Mouse (Mus musculus): ENCODE measurements around the gene Nrap.

DNA sequence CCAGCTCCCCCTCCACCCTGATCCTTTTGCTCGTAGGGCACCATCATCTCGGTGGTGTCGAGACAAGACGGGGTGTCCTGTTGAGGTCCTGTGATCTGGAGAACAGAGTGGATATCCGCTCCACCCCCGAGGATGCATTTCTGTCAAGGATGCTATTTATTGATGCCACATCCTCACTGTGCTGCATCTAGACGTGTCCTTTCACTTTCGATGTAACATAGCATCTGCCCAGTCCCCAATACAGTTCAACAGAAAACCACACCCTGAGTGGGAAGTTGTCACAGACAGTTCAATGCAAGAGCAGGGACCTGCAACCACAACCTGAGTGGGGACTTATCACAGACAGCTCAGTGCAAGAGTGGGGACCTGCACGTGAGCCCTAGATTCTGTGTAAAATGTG is 93.2 kb downstream of the Nrap start:
- TF ChIP-seq POLR2A (IDR thresholded peaks at IDR 0.05; ENCODE audit: insufficient read depth, low read length) (no peak), CTCF (IDR thresholded peaks at IDR 0.05; ENCODE audit: low read depth, low read length) (no peak)
